Mouse (Mus musculus): ENCODE data around the gene Strn4.

DNA sequence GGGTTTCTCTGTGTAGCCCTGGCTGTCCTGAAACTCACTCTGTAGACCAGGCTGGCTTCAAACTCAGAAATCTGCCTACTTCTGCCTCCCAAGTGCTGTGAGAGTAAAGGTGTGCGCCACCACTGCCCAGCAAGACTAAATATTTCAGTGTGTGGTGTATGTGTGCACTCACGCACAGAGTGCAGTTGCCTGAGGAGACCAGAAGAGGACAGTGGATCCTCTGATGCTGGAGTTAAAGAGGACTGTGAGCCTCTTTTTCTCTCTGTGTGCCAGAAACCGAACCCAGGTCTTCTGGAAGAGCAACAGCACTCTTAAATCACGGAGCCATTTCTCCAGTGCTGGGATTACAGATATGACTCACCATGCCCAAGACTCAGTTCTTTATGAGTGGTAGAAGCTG is 57.7 kb downstream of the Strn4 start:
- no peak for TF ChIP-seq CTCF (IDR thresholded peaks at IDR 0.05; ENCODE audit: borderline replicate concordance, control insufficient read depth, extremely low read depth, insufficient read depth, low read length, poor library complexity)
- TF ChIP-seq POLR2A (IDR thresholded peaks at IDR 0.05; ENCODE audit: control insufficient read depth, extremely low read depth, insufficient read depth, low read length, poor library complexity) = no peak
